Mouse (Mus musculus) cortical plate, adult 2 months (tissue): ENCODE measurements around the gene Hist1h3d.

Experiments
- CTCF ChIP-seq: fragments of 200-500 bp; IDR thresholded peaks from 2 replicates; pipeline ENCODE4 v1.5.1; 2011; ENCODE audit warnings: mild to moderate bottlenecking, control low read depth, low read length; ENCODE audit not compliant: insufficient read depth; ENCODE audit errors: extremely low read depth
- POLR2A ChIP-seq: fragments of 200-500 bp; IDR thresholded peaks from 2 replicates; pipeline ENCODE4 v1.6.1; 2011; ENCODE audit warnings: mild to moderate bottlenecking, low read length, control low read depth; ENCODE audit not compliant: insufficient read depth; ENCODE audit errors: extremely low read depth

- no peak for TF ChIP-seq CTCF
- TF ChIP-seq POLR2A, result no peak
These were observed 21.2 kb upstream of the Hist1h3d start for GRCm38 (mm10) chr13:23554393-23554792.
